Mouse (Mus musculus) midbrain, embryonic 13.5 days (tissue): ENCODE measurements around the gene Gbf1. TPM values are rescaled to one million over a fixed set of nuclear protein-coding genes. Genes with fewer than 3 reads are reported as not detected.

Source experiments
- ATAC-seq: fragments of 200-750 bp; cut with Nextera tagmentation; 2 replicates; pipeline ENCODE4 v1.8.0; 2017; ENCODE audit warnings: mild to moderate bottlenecking, moderate TSS enrichment, moderate library complexity
- H3K27ac ChIP-seq: fragments of 300-500 bp; sonication (generic); 2 replicates; pipeline ENCODE4 v1.5.1; 2015; ENCODE audit warnings: inconsistent platforms, mild to moderate bottlenecking, moderate library complexity
- H3K27me3 ChIP-seq: fragments of 300-500 bp; sonication (generic); 2 replicates; pipeline ENCODE4 v1.6.1; 2015; ENCODE audit warnings: mild to moderate bottlenecking, inconsistent platforms
- H3K36me3 ChIP-seq: fragments of 300-500 bp; sonication (generic); 2 replicates; pipeline ENCODE4 v1.6.1; 2015; ENCODE audit warnings: mild to moderate bottlenecking, inconsistent platforms
- H3K4me1 ChIP-seq: fragments of 300-500 bp; sonication (generic); replicated peaks from 2 replicates; pipeline ENCODE4 v1.6.1; 2015; ENCODE audit warnings: inconsistent platforms
- H3K4me2 ChIP-seq: fragments of 300-500 bp; sonication (generic); replicated peaks from 2 replicates; pipeline ENCODE4 v1.6.1; 2015; ENCODE audit warnings: moderate library complexity, mild to moderate bottlenecking, inconsistent platforms
- H3K4me3 ChIP-seq: fragments of 300-500 bp; sonication (generic); replicated peaks from 2 replicates; pipeline ENCODE4 v1.5.1; 2015; ENCODE audit warnings: mild to moderate bottlenecking, inconsistent platforms
- H3K9ac ChIP-seq: fragments of 300-500 bp; sonication (generic); replicated peaks from 2 replicates; pipeline ENCODE4 v1.6.1; 2015; ENCODE audit warnings: mild to moderate bottlenecking, inconsistent platforms
- H3K9me3 ChIP-seq: fragments of 300-500 bp; sonication (generic); 2 replicates; pipeline ENCODE4 v1.6.1; 2016; ENCODE audit warnings: mild to moderate bottlenecking, inconsistent platforms
- WGBS: fragments of 180-500 bp; shearing (Covaris S2); methylation state at CpG from one replicate; pipeline ENCODE4 v1.1.7; 2015; 5-methylcytosine and 5-hydroxymethylcytosine counted together
- polyA plus RNA-seq: library from polyadenylated mRNA; unstranded; fragments of >200 nt; fragmentation: Nextera tagmentation; extraction: Ambion mirVana; gene quantifications from 2 replicates; pipeline ENCODE4 v1.2.1, GENCODE M21; 2015

Gbf1 gene
- polyA plus RNA-seq, 1 experiment from 2014 or later = 70.5 TPM

DNA sequence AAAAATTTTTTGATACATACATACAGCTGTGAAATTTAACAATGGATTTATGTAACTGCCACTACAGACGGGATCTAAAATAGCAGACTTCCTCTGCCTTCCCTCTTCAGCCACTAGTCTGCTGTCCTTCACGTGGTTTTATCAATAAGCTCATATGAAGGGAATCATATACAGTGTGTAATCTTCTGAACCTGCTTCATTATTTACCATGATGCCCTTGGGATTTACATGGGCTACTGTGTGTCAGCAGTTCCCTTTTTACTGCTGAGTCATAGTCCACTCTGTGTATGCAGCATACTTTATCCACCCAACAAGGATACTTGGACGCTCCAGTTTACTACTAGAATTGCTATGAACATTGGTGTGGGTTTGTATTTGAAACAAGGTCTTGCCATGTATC lies 75.0 kb downstream of the Gbf1 start:
- Histone ChIP-seq H3K4me3 (no peak overlapping the region), H3K27me3 (no peaks in the 10 kb centered on the region), H3K4me1 (no peaks in the 10 kb centered on the region), H3K9ac (no peak overlapping the region), H3K4me2 (no peak overlapping the region), H3K36me3 (0 out of 2 replicates have a peak, but pooled peaks cover 5% of the 10 kb centered on the region), H3K9me3 (no peaks in the 10 kb centered on the region), H3K27ac (no peak overlapping the region)
- ATAC-seq = no peak
- whole genome bisulfite sequencing = 92% methylated on average over 3 of the region's 3 CpGs

DNA sequence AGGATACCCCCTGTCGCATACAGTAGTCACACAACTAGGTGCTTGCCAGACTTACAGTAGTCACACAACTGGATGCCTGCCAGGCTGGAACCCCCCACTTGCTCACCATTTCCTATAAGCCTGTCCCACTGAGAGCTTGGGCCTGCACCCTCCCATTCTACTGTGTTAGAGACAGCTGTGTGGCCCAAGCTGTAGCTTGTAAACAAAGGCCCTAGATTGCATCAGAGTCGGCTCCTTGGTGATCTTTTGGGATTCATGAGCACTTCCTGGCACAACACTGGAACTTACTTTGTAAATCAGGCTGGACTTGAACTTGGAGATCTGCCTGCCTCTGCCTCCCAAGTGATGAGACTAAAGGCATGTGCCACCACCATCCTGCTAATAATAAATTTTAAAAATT lies 82.1 kb downstream of the Gbf1 start:
- no peak overlapping the region for H3K4me2 ChIP-seq
- no peaks in the 10 kb centered on the region for H3K36me3 ChIP-seq
- no peaks in the 10 kb centered on the region for H3K27me3 ChIP-seq
- no peak overlapping the region for H3K27ac ChIP-seq
- no peaks in the 10 kb centered on the region for H3K9me3 ChIP-seq
- ATAC-seq = no peak
- H3K4me3 ChIP-seq = no peak overlapping the region
- H3K9ac ChIP-seq = no peak overlapping the region
- no peaks in the 10 kb centered on the region for H3K4me1 ChIP-seq
- WGBS = 88% methylated on average over 2 of the region's 2 CpGs

DNA sequence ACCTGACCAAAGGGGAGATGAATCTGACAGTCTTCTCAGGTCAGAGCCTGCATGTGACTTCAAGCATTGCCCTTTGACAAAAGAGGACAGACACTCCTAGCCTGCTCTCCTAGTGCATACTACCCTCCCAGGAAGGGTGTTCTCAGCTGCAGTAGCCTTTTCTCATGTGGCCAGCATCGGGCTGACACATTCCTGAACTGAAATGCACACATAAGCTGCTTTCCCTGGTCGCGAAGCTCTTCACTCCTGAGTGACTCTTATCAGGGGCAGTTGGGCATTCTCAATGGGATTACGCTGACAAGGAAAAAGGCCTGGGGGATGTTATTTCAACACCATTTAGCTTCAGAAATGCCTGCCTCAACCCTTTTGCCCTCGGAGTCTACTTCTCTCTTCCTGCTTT lies 84.3 kb downstream of the Gbf1 start:
- WGBS = 21% methylated on average over 5 of the region's 5 CpGs

DNA sequence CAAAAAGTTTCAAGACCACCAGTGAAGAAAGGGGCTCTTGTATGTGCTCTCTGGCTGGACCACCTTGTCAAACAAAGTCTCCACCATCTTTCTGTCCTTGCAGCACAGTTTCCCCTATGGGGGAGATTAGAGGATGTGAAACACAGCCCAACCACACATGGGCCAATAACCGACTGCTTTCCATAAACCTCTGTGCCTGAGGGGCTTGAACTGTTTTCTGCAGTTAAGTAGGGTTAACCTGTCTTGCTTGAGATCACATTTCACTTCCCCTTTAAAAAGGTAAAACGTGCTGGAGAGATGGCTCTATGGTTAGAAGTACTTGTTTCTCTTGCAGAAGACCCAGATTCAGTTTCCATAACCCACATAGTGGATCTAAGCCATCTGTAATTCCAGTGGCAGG lies 87.9 kb downstream of the Gbf1 start:
- no peaks in the 10 kb centered on the region for H3K36me3 ChIP-seq
- no peak overlapping the region for H3K27ac ChIP-seq
- WGBS = 73% methylated on average over 2 of the region's 2 CpGs
- no peaks in the 10 kb centered on the region for H3K9me3 ChIP-seq
- 0 out of 2 replicates have a peak, but pooled peaks cover 5% of the 10 kb centered on the region for H3K4me1 ChIP-seq
- no peaks in the 10 kb centered on the region for H3K27me3 ChIP-seq
- no peak for ATAC-seq
- no peak overlapping the region for H3K9ac ChIP-seq
- H3K4me2 ChIP-seq = no peak overlapping the region
- no peak overlapping the region for H3K4me3 ChIP-seq

More for the DNA sequence above, 84.3 kb downstream of the Gbf1 start:
- Histone ChIP-seq H3K9me3 (no peaks in the 10 kb centered on the region), H3K27ac (no peak overlapping the region), H3K9ac (no peak overlapping the region), H3K36me3 (no peaks in the 10 kb centered on the region), H3K4me1 (no peaks in the 10 kb centered on the region), H3K4me2 (no peak overlapping the region), H3K4me3 (no peak overlapping the region), H3K27me3 (no peaks in the 10 kb centered on the region)
- ATAC-seq = no peak

DNA sequence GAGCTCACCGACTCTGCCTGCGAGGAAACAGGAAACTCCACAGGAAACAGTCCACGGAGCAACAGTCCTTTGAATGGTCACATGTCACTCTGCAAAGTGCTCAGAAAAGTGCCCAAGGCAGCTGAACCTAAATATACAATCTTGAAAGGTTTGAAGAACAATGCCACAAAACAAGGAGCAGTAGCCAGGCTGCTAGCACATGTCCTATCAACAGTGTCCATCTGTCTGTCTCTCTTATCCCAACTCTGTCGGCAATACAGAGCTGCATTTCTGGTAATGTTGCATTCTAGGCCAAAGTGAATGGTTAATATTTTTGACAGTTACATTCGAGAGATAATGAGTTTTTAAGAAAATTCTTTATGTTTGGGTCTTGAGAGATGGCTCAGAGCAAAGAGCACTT lies 90.1 kb downstream of the Gbf1 start:
- Histone ChIP-seq H3K4me3 (no peak overlapping the region), H3K27ac (no peak overlapping the region), H3K9me3 (no peaks in the 10 kb centered on the region), H3K36me3 (peaks cover 9% of the 10 kb centered on the region; the same call in 1 of the 2 replicates), H3K9ac (no peak overlapping the region), H3K4me1 (0 out of 2 replicates have a peak, but pooled peaks cover 5% of the 10 kb centered on the region), H3K27me3 (no peaks in the 10 kb centered on the region), H3K4me2 (no peak overlapping the region)
- ATAC-seq = no peak
- 88% methylated on average over 5 of the region's 5 CpGs for WGBS

DNA sequence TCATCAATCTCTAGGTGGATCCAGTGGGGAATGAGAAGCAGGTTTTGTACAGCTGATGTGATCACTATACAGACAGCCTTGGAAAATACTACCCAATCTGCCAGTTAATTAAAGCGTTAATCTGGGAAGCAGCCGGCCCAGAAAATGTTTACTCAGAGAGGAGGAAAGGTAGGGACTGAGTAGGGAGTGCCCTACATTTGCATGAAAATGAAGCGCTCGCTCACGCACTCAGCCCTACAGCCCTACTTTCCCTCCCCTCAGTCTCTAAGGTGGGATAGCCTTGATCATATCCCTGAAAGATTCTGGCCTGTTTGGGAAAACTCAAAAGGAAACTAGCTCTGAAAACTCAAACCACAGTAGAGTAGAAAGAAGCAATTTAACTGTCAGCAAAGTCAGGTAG lies 92.3 kb downstream of the Gbf1 start:
- H3K27ac ChIP-seq = no peak overlapping the region
- H3K4me3 ChIP-seq = no peak overlapping the region
- no peaks in the 10 kb centered on the region for H3K27me3 ChIP-seq
- peaks cover 9% of the 10 kb centered on the region; the same call in 1 of the 2 replicates for H3K36me3 ChIP-seq
- no peaks in the 10 kb centered on the region for H3K9me3 ChIP-seq
- H3K4me1 ChIP-seq = 0 out of 2 replicates have a peak, but pooled peaks cover 5% of the 10 kb centered on the region
- no peak overlapping the region for H3K4me2 ChIP-seq
- ATAC-seq = no peak
- 9% methylated on average over 5 of the region's 5 CpGs for WGBS
- no peak overlapping the region for H3K9ac ChIP-seq

DNA sequence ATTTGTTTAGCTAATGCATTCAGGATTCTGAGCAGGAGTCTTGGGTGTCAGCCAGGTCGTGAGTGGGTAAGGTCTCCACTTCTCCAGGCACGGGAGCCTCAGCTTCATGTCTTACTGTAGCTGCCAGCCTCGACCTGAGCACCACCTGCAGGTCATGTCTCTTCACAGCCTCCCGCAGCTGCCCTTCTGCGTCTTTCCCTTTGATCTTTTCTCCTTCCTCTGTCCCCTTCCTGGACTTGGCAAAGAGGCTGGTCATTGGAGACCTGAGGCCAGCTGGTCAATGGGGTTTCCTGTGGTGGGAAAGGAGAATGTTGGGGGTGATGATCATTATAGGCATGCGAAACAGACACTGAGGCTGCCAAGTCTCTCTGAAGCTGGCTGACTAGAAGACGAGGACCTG lies 96.7 kb downstream of the Gbf1 start:
- Histone ChIP-seq H3K27ac (no peak overlapping the region), H3K9ac (no peak overlapping the region), H3K27me3 (no peaks in the 10 kb centered on the region), H3K36me3 (peaks cover 16% of the 10 kb centered on the region; the same call in 1 of the 2 replicates), H3K4me3 (no peak overlapping the region), H3K4me1 (0 out of 2 replicates have a peak, but pooled peaks cover 5% of the 10 kb centered on the region), H3K4me2 (no peak overlapping the region), H3K9me3 (no peaks in the 10 kb centered on the region)
- ATAC-seq = no peak
- 47% methylated on average over 7 of the region's 7 CpGs for WGBS

DNA sequence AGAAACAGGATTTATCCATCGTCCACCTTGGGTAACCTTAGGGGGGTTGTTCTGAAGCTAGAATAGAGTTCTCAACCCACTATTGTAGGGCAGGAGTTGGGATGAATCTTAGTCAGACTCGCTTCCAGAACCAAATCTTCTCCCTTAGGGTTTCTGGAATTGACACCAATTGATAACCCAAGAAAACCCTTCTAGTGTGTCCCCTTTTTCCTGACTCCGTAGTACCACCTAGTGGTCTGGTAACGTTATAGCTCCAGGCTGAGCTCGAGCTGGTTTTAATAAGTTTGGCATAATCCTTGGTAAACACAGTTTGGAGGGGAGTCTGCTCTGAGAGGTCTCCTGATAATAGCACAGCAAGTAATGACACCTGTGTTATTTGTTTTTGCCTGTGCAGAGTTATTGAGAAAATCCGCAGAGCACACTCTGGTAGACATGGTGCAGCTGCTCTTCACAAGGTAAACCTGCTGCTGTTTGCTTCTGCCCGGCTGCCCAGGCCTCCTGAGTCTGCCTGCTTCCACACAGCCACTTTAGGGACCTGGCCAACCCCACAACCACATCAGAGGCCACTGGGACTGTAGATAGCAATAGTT lies 101.9 kb downstream of the Gbf1 start:
- 33% methylated on average over 7 of the region's 7 CpGs for WGBS
- H3K27ac ChIP-seq = no peak overlapping the region
- no peaks in the 10 kb centered on the region for H3K27me3 ChIP-seq
- H3K36me3 ChIP-seq = peaks cover 47% of the 10 kb centered on the region
- H3K4me2 ChIP-seq = no peak overlapping the region
- peak; percentile 50; the same call in 1 of the 2 replicates for ATAC-seq
- no peaks in the 10 kb centered on the region for H3K4me1 ChIP-seq
- H3K4me3 ChIP-seq = no peak overlapping the region
- no peak overlapping the region for H3K9ac ChIP-seq
- H3K9me3 ChIP-seq = no peaks in the 10 kb centered on the region

DNA sequence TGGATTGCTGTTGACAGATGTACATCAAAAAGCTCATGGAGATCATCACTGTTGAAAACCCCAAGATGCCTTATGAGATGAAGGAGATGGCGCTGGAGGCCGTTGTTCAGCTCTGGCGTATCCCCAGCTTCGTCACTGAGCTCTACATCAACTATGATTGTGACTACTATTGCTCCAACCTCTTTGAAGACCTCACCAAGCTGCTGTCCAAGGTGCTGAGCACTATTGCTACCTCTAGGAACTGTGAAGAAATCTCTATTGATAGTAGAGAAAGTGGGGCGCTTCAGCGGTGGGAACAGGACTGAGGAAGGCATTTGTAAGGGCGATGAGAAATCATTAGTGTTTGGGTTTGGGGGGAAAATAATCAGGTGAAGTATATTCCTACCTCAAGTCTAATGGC lies 112.5 kb downstream of the Gbf1 start:
- H3K4me3 ChIP-seq = no peak overlapping the region
- H3K27me3 ChIP-seq = no peaks in the 10 kb centered on the region
- H3K9me3 ChIP-seq = no peaks in the 10 kb centered on the region
- no peak overlapping the region for H3K27ac ChIP-seq
- WGBS = 91% methylated on average over 7 of the region's 7 CpGs
- no peak for ATAC-seq
- no peaks in the 10 kb centered on the region for H3K4me1 ChIP-seq
- peaks cover 99% of the 10 kb centered on the region for H3K36me3 ChIP-seq
- H3K9ac ChIP-seq = no peak overlapping the region
- no peak overlapping the region for H3K4me2 ChIP-seq

DNA sequence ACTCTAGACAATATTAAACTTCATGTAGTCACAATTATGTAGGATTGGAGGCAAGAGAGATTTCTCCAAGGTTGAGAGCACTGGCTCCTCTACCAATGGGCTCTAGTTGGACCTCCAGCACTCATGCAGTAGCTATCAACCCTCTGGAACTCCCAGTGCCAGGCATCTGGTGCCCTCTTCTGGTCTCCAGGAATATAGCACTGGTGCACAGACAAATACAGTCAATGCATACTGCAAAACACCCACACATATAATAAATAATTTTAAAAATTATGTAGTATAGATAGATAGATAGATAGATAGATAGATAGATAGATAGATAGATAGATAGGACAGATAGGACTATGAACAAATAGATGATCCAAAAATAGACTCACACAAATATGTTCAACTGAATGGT lies 123.0 kb downstream of the Gbf1 start:
- Histone ChIP-seq H3K27ac (no peak overlapping the region), H3K27me3 (no peaks in the 10 kb centered on the region), H3K4me3 (no peak overlapping the region), H3K4me2 (no peak overlapping the region), H3K9me3 (no peaks in the 10 kb centered on the region), H3K36me3 (peaks cover 76% of the 10 kb centered on the region), H3K9ac (no peak overlapping the region), H3K4me1 (no peaks in the 10 kb centered on the region)
- ATAC-seq = no peak

DNA sequence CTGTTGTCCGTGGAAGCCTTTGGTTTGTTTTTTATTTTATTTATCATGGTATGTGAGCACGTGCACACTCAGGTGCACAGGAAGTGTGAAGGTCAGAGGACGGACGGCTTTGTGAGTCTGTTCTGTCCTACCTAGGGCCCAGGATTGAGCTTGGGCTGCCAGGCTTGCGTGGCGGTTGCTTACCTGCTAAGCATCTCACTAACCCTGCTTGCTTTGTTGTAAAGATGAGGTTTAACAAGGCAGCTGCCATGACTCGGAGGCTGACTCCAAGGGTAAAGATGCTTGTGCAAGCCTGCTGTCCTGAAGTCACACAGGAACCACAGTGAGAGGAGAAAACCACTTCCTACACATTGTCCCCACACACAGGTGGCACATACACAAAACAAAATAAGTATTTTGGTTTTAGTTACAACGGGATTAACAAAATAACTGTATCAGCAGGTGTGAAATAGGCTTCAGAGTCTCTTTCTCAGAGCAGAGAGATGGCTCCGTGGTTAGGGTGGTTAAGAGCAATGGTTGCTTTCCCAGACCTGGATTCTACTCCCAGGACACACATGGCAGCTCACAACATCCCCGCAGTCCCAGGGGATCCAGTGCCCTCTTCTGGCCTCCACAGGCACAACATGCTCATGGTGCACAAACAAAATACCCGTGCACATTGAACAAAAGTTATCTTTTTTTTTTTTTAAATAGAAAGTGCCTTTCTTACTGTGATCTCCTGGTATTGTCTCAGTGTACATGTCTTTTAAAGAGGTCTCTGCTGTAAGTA lies 130.0 kb downstream of the Gbf1 start:
- Histone ChIP-seq H3K4me2 (no peak overlapping the region), H3K9me3 (no peaks in the 10 kb centered on the region), H3K27me3 (no peaks in the 10 kb centered on the region), H3K4me3 (no peak overlapping the region), H3K4me1 (no peaks in the 10 kb centered on the region), H3K9ac (no peak overlapping the region), H3K27ac (no peak overlapping the region), H3K36me3 (peaks cover 92% of the 10 kb centered on the region)
- no peak for ATAC-seq
- 96% methylated on average over 11 of the region's 11 CpGs for WGBS

DNA sequence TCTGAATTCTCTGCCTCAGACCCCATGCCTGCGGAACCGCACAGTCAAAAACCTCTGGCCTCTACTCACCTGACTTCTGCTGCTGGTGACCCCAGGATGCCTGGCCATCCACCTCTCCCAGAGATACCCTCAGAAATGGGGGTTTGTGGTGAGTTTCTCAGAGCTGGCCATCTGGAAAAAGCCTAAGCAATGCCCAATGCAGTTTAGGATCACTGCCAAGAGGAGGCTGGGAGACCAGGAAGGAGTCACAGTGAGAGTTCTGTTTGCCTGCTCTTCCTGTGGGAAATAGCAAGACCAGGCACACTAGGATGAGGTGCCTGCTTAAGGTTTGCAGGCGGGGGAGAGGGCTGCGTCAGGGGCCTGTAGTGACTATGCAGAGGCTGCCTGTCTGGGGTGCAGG lies 132.4 kb downstream of the Gbf1 start:
- no peak overlapping the region for H3K9ac ChIP-seq

More for the DNA sequence above, 132.4 kb downstream of the Gbf1 start:
- H3K27me3 ChIP-seq = no peaks in the 10 kb centered on the region
- H3K4me2 ChIP-seq = no peak overlapping the region
- no peaks in the 10 kb centered on the region for H3K4me1 ChIP-seq
- no peak for ATAC-seq
- WGBS = 91% methylated on average over 4 of the region's 4 CpGs
- no peaks in the 10 kb centered on the region for H3K9me3 ChIP-seq
- H3K4me3 ChIP-seq = no peak overlapping the region
- no peak overlapping the region for H3K27ac ChIP-seq
- H3K36me3 ChIP-seq = peaks cover 82% of the 10 kb centered on the region
